Mouse (Mus musculus): ENCODE data around the gene Trim69. TPM values are rescaled to one million over a fixed set of nuclear protein-coding genes. Genes with fewer than 3 reads are reported as not detected.

Gene Trim69
- total RNA-seq, 2 experiments from 2014 or later = not detected

DNA sequence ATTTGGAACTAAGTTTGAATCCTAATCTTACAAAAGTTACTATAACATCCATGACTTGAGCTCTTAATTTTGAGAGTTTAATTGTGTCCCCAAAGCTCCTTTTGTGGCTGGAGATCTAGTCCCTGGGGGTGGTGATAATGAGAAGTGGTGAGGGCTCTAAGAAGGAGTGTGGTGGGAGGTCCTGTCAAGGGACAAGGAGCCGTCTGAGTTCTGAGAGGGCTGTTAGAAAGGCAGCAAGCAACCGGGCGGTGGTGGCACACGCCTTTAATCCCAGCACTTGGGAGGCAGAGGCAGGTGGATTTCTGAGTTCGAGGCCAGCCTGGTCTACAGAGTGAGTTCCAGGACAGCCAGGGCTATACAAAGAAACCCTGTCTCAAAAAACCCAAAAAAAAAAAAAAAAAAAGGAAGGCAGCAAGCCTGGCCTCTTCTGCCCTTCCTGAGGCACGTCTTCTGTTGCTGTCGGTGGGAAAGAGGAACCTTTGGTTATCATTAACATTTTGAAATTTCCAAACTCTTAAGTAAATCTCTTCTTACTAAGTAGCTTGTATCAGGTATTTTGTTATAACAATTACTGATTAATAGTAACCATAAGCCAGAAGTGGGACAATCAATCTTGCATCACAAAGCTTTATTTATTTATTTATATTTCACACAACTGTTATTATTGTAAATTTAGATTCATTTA is 6.7 kb upstream of the Trim69 start:
- DNase-seq = no peak

DNA sequence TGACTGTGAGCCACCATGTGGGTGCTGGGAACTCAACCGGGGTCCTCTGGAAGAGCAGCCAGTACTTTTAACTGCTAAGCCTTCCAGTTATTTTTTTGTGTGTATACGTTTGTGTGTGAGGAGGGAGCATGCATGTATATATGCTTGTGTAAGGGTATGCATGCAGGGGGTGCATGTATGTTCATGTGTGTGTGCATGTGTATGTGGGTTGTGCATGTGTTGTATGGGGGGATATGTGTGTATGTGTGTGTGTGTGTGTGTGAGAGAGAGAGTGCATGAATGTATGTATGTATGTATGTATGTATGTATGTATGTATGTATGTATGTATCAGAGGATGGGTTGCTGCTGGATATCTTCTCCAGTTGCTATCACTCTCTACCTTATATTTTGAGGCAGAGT is 6.0 kb upstream of the Trim69 start:
- no peak for DNase-seq

DNA sequence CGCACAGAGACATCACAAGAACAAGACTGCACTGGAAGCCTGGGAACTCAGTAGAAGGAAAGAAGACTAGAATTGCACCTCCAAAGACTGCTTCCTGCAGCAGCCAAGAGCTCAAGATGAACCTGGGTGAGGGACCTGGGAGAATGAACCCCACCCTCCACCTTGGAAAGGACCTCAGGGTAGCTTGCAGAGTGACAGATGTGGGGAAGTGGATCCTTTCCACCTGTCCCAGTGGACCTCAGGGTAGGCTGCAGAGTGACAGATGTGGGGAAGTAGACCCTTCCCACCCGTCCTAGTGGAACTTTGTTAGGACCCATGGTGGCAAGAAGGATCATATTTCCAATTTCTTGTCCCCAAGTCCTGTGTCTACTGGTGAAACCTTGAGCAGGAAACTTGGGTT is 5.2 kb upstream of the Trim69 start:
- DNase-seq = no peak

DNA sequence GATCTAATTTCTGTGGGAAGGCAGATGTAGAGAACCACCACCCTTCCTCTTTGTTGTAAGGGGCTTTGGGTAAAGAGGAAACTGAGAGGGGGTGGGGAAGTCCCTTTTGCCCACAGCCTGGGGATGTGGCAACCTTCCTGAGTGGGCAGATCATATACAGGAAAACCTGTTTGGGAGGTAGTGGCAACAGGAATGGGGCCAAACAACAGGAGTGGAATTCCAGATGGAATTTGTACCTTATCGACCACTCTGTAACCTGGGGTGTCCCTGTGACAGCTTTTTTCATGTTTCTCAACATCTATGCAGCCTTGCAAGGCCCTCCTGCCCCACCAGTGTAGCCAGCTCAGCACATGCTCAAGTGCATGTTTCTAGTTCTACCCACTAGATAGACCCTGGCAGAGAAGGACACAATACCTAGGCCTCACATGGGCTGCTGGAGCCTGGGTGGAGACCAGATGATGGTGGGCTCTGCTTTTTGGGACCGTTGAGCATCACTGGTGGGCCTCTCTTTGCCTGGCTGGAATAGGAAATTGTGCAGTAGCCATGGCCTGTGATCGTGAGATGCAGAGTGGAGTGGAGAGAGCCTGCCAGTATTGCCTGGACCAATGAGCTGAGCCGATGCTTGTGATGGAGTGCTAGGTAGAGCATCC is 4.3 kb upstream of the Trim69 start:
- no peak for DNase-seq

DNA sequence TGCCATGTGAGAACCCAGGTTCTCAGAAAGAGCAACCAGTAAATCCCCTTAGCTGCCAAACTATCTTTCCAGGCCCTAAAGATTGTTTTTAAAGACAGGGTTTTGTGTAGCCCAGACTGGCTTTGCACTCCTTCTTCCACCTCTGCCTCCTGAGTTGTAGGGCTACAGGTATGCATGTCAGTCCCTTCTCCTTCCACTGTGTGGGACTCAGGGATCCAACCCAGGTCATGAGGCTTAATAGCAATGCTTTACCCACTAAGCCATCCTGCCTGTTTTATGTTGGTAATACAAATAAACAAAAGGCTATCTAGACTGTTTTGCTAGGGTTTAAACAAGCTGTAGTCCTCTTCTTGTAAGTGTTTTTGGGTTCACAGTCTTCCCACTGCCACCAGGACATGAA is 2.9 kb upstream of the Trim69 start:
- DNase-seq = no peak

DNA sequence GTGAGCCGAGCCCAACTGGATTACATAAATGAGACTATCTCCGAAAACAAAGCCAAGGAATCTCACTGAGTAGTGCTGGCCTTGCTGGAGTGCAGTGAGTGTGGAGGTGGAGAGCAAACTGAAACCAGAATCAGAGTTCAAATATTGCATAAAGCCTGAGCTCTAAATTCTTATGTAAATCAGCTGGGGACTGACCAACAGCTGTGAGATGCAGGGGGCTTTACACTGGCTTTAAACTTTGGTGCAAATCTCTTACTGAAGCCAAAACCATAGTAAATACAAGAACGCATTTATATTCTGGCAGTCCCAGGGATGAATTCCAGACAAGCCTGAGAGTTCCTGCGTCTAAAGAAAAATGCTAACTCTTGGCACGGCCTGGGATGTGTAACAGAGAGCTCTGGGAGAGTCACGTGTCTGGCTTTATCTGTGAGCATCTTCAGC is 2.1 kb upstream of the Trim69 start:
- DNase-seq = no peak

GRCm38 (mm10) chr2:122159667-122160066 is 833 bp upstream of the Trim69 start:
- DNase-seq = no peak

GRCm38 (mm10) chr2:122161542-122161941 is 1.0 kb downstream of the Trim69 start:
- DNase-seq = no peak

GRCm38 (mm10) chr2:122162529-122162928 is 2.0 kb downstream of the Trim69 start:
- no peak for DNase-seq

DNA sequence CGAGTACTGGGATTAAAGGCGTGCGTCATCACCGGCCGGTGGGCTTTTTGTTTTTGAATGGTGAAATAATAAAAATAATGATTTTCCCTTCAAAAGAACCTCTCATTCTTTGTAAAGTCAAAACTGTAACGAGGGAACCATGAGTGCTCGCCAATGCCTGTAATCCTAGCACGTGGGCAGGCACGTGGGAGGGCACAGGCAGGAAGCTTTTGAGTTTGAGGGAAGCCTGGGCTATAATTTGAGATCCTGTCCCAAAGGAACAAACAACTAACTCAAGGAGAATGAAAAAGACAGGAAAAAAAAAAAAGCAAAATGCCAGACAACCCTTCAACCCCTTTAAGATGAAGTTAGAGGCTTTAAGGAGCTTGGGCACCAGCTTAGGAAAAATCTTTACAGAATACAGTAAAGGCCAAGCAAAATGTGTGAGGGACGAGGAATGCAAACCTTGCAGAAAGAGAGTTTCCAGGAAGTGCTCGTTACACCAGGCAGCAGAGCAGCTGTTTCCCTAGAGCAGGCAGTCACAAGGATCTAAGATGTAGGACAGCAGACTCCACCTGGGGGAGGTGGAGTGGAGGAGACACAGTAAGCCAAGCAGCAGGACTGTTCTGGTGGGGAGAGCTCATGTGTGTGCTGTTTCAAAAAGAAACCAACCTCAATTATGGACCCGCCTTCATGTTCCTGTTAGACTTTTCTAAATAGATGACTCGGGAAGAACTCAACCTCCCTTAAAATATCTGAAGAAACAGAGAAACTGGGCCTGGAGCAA is 3.1 kb downstream of the Trim69 start:
- no peak for DNase-seq

DNA sequence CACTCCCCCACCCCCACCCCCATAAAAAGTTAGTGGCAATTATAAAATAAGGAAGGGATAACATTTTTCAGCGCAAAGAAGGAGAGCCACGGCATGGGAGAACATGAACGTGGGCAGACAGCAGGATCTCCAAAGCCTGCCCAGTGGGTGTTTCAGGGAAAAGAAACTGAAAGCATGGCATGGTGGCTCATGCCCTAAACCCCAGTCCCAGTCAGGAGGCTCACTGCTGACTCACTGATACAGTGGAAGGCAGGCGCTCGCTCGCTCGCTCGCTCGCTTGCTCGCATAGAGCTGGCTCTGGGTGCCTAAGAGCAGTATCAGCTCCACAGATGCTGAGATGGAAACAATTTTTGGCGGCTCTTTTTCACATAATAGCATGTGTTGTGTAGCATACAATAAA is 3.8 kb downstream of the Trim69 start:
- no peak for DNase-seq

DNA sequence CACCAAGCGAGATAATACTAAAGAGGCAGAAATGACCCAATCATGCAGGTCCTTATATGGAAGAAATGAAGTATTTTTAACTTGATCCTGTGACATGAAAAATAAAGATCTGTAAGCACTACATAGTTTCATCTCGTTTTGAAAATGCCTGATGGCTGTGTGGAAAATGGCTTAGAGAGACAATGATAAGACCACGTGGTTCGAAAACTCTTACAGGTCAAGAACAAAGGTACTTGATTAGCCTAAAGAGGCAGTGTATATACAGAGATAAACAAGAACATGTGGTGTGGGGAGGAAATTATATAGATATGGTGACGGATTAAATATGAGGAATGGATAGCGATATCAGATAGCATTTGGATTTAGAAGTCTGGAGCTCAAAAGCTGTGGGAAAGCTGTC is 10.8 kb downstream of the Trim69 start:
- DNase-seq = no peak

DNA sequence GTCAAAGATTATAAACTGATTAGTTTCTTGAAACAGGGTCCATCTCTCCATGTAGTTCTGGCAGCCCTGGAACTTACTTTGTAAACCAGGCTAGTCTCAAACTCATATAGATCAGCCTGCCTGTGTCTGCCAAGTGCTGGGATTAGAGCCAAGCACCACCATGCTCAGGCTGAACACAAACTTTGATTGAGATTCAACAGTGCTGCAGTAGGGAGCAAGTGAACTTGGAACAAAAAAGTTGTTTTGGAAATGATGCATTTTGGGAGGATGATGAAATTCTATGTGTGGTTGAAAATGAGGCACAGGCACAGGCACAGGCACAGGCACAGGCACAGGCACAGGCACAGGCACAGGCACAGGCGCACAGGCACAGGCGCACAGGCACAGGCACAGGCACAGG is 11.7 kb downstream of the Trim69 start:
- no peak for DNase-seq

DNA sequence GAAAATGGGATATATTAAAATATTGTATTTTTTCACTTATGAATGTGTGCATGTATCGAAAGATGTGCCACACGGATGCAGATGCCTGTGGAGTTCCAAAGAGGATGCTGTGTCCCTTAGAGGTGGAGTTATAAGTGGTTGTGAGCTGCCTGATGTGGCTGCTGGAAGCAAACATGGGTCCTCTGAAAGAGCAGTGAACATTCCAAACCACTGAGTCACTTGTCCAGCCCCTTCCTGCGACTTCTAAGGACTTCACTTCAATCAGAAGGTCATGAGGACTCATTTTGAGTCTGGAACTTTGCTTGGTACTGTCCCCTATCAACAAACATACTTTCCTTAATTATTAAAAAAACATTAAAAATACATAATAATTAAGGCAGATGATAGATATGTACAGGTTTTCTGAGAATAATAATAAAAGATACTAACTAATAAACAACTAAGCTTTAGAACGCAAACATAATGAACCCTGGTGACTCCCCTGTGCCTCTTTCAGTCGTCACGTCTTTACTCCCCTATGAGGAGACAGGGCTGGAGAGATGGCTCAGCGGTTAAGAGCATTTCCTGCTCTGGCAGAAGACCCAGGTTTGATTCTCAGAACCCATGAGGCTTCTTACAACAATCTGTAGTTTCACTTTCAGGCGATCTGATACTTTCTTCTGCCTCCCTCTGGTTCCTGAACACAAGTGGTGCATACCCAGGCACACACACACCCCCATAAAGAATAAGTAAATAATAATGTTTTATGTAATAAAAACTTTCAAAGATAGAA is 19.7 kb downstream of the Trim69 start:
- DNase-seq = no peak

DNA sequence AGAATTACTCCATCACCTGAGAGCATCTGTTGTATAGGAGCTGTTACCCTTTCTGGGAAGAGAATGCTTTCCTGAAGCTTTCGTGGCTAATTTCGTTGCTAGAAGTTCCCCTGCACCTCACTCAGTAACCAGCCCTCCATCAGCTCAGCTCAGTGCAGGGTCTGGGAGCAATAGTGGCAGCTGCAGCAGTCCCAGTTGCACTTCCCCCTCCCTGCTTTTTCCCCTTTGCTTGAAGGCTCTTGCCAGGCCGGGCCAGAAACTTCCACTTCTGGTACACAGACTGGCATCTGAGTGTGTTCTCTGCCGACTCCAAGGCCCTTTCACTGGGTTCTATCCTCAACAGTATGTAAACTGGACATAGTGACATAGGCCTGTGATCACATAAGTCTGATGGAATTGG is 24.6 kb downstream of the Trim69 start:
- no peak for DNase-seq

DNA sequence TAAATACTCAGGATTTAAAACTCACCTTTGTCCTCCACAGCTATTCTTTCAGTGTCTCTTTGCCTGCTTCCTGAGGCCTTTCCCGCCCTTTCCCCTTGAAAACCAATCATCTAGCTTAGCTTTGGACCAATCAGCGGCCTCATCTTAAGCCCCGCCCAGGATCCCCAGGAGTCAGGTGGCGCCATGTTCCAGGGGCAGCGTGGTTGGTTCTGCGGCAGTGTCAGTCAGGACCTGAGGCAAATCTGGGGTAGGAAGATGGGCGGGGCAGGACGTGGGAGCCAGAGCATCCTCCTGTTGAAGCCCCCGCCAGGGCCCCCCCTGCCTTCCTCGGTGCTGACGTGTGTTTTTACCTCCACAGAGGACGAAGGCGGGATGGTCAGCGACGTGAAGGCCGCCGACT is 25.6 kb downstream of the Trim69 start, which contains the start of the genes Patl2 and Terb2:
Gene Patl2, minus strand, starts transcription at position 84 of the 400 bp plus-strand sequence.
Gene Terb2, plus strand, starts transcription at position 167 of the 400 bp plus-strand sequence.
- DNase-seq = no peak

GRCm38 (mm10) chr2:122186751-122187150 is 26.3 kb downstream of the Trim69 start:
- no peak for DNase-seq

DNA sequence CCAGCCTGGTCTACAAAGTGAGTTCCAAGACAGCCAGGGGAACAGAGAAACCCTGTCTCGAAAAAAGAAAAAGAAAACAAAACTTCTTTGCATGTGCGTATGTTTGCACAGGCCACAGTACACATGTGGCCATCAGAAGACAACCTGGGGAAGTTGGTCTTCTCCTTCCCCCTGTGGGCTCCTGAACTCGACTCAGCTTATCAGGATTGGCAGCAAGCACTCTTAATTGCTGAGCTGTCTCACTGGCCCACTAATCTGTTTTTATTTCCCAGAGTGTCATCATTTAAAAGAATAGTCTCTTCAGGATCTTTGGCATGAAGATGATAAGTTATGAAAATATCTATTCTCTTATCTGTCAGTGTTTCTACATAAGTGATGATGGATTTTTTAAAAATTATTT is 31.3 kb downstream of the Trim69 start:
- no peak for DNase-seq

DNA sequence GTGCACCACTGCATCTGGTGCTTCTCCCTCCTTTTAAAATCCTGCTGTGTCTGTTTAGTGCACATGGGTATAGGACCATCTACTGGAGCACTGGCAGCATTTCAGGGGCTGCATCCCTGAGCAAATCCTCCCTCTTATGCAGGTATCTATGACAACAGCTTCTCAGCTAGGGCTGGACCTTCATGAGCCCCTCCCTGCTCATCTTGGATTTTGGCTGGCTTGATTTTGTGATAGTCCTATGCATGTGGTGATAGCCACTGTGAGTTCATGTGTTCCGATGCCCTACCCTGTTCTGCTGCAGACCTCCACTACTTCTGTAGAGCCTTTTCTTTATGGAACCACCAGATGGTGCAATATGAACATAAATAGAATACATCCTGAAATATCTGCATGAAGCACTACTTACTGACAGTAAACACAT is 34.0 kb downstream of the Trim69 start:
- DNase-seq = no peak

DNA sequence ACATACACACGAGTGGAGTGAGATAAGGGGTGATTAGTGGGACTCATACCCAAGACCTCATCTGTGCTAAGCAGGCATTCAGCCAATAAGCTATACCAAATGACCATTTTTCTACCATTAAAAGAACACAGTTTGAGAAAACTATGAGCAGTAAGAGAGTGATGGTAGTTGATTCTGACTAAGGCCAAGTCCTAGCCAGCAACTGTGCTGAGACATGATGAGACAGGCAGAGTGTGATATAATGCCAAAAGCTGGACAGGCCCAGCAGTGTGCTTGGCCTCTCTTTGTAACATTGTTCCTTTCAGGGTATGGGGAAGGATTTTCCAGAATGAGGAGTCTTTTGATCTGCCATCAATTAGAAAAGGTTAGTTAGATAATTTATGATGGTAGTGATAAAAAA is 41.0 kb downstream of the Trim69 start:
- no peak for DNase-seq

- no peak for DNase-seq
Observed at GRCm38 (mm10) chr2:122206440-122207107, 46.1 kb downstream of the Trim69 start.
